Mouse (Mus musculus): ENCODE results near the gene Fdx1. TPM values are rescaled to one million over a fixed set of nuclear protein-coding genes. Genes with fewer than 3 reads are reported as not detected.
A peak's percentile ranks its signal among the peaks of the same experiment; 100 is the strongest.

Gene Fdx1
- total RNA-seq (2021), result 1,000 to 10,000 TPM; 2,132 to 4,124 TPM
- long read RNA-seq, experiment 1, transcript Fdx1-201 (4 exons, 875 nt), result major isoform, 2,101 of 2,363 reads
- long read RNA-seq, experiment 1, transcript Fdx1-202 (4 exons, 2,759 nt), result minor isoform, 13 of 2,363 reads
- long read RNA-seq, experiment 1, partial matches to known transcripts, result 215 of 2,363 reads
- long read RNA-seq, experiment 1, other reads (novel, unspliced or antisense), result 34 of 2,363 reads
- long read RNA-seq, experiment 2, transcript Fdx1-202 (4 exons, 2,759 nt), result minor isoform, 15 of 926 reads
- long read RNA-seq, experiment 2, transcript Fdx1-201 (4 exons, 875 nt), result major isoform, 863 of 926 reads
- long read RNA-seq, experiment 2, partial matches to known transcripts, result 29 of 926 reads
- long read RNA-seq, experiment 2, other reads (novel, unspliced or antisense), result 19 of 926 reads

DNA sequence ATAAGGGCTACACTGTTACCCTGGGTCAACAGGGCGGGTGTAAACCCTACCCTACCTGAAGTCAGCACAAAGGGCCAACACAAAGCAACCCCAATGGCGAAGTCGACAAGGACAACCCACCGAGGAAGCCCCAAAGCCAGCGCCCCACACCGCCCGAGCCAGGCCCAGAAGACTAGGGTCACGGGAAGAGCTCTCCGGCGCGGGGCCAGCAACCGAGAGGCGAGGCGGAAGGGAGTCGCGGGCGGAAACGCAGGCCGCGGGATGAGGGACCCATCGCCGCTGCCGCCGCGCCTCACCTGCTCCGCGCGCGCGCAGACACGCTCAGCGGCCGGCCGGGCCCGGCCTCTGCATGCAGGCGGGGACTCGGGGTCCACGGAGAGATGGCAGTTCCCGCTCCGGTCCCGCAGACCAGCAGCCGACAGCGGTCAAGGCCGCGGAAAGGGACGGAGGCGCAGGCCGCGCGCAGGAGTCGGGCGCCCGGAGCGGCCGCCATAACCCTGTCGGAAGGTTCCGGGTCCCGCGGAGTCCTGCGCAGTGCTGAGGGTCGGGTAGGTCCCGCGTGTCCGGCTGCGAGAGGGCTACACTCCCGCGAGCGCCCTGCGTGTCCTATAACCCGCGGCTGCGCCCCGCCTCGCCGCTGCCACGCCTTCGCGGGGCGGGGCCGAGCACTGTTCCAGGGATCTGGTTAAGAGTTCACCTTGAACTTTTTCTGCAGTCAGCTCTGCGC, at the start of gene Fdx1:
Gene Fdx1, minus strand, starts transcription at position 582 of the 727 bp plus-strand sequence.
- DNase-seq, result peak; percentile 96

- DNase-seq, result no peak
These were observed 49.6 kb upstream of the Fdx1 start for GRCm38 (mm10) chr9:52012781-52013436.

DNA sequence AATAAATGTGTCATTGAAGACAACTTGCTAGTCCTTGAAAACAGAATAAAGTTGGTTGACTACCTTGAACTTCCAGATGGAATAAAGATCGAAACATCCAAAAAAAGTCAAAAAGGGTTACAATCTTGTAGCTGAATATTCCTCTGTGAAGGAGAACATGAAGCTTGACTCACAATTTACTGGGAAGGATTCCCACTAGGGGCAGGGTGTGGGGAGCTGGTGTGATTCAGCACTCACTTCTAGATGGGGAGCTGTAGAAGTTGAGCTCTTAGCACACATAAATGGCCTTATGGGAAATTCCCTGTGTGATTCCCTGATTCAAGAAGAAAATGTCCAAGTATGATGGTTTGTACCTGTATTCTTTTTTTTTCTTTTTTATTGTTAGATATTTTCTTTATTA, 49.0 kb upstream of the Fdx1 start:
- peak in 1 of 2 experiments; percentile 23 for DNase-seq

DNA sequence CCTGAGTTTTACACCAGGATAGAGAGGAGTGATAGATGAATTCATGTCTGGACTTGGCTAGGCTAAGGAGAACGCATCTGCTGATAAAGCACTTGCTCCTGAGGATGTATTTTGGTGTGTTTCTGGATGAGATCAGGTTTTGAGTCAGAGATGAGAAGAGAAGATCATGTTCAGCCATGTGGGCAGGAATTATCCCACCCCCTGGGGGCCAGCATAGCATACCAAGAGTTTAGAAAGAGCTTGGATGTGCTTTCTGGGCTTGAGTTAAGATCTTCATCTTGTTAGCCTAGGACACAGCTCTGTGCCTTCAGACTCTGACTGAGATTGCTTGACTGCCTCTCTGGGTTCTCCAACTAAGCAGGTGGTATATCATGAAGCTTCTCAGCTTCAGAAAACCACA, 45.2 kb upstream of the Fdx1 start:
- DNase-seq, result no peak

DNA sequence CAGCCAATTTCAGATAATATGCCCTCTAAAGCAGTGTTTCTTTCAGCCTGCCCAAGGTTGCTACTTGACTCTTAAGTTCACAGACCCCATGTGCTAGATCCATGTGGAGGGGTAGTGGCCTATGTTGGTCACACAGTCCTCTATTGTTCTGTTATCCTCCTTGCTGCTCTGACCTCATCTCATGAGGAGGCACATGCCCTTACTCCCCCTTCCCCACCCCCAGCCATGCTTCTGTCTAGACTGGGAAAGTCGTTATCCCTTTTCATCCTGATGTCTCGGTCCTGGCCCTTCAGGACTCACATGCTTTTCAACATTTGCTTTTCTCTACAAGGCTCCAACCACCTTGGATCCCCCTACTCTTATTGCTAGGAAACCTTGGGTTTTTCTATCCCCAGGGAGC, 44.0 kb upstream of the Fdx1 start:
- DNase-seq, result no peak

DNA sequence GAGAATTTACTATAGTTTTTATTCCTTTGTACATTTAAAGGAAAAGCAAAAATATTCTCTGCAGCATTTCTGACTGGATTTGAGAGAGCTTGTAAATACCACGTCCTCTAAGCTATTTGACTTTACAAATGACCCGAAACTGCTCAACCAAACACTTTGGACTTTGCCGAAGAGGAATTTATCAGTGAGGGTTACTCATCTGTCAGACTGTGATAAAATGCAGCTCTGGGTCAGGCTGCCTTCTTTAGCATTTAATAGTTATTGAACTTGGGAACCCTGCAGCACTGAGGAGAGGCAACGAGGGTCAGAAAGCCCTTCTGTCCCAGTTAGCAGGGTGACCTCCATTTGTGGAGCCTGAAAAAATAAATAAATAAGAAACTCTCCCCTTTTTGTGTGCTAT, 40.1 kb upstream of the Fdx1 start:
- no peak for DNase-seq

DNA sequence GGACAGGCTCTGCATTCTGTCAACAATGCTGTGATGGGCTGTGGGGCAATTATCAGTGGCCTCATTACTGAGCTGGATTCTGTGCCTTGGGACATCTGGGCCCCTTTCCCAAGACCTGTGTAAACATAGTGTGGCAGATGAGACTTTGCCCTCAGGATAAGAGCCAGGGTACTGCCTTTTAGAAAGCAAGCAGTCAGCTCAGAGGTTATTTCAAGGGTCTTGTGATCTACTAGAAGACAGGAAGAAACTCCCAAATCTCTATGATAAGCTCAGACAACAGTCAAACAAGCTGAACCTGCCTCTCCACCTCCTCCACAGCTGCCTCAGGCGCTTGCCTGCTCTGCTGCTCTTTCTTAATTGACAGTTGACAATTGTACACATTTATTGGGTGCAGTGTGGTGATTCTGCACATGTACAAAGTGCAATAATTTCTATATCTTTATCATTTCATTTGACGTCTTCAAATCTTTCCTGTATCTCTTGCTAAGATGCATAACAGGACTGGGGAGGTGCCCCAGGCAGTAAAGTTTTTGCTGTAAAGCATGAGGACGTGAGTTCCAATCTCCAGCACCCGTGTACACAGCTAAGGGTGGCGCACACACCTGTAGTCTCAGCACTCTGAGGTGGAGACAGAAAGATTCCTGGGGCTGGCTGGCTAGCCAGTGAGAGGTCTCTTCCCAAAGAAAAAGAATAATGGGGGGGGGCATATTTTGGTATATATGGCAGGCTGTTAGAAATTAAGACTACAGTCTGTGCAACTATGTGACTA, 32.2 kb upstream of the Fdx1 start:
- DNase-seq, result no peak

GRCm38 (mm10) chr9:51994636-51995260, 31.4 kb upstream of the Fdx1 start:
- no peak for DNase-seq

GRCm38 (mm10) chr9:51993486-51994275, 30.3 kb upstream of the Fdx1 start:
- DNase-seq, result peak; percentile 33 to 43

GRCm38 (mm10) chr9:51991241-51991876, 28.0 kb upstream of the Fdx1 start:
- no peak for DNase-seq

DNA sequence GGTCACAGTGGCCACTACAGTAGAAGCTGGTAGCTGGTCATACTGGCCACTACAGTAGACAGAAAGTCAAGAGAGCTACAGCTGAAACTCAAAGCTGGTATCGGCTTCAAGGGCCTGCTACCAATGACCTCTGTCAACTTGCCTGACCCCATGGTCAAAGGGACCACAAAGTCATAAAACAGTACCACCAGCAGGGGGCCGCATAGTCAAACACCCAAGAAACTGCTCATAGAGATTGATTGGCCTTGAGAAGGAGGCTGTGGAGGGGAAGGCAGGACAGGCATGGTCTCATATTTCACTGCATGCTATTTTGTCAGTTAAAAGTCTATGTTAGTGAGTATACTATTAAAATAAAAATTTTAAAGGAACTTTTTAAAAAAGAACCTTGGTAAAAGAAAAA, 27.5 kb upstream of the Fdx1 start:
- peak; percentile 67 to 75 for DNase-seq

DNA sequence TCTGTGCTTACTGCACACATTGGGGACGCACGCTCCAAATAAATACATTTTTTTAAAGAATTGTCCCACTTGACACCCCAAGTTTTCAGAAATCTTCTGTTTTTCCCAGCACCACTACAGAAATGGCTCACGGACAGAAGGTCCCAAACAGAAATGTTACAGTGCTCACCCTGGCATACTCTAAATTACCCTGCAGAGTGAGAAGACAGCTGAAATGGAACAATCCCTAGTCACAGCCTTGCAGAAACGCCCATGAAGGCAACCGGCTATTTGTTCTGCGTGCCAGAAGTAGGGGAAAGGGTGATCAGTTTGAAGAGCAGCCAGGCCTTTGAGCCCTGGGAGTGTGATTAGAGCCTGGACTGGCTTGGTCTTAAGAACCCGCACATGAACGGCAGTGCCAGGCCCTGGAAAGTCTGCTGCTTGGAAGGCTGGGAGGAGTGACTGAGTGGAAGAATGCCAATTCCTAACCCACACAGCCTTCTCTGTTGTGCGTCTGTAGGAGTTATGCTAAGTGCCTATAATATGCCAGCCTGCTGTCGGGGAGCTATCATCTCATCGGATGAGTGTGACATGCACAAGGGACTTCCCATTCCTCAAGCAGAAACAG, 22.2 kb upstream of the Fdx1 start:
- DNase-seq, result peak; percentile 31 to 51

DNA sequence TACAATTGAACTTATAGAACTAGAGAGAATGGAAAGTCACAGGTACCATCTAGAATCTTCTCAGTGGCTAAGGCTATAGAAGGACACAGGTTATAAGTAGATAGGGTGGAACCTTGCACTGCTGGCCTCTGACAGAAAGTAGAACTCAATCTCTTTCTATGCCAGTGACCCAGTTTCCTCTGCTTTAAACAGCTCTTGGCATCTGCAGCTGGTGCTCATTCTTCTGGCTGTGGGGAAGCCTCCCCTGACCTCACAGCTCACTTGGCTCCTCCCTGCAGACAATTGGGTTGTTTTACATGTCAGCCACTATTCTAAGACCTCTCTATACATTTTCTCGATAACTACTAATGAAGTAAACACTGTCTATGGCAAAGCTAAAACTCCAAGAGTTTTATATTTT, 17.8 kb upstream of the Fdx1 start:
- peak; percentile 36 to 52 for DNase-seq

DNA sequence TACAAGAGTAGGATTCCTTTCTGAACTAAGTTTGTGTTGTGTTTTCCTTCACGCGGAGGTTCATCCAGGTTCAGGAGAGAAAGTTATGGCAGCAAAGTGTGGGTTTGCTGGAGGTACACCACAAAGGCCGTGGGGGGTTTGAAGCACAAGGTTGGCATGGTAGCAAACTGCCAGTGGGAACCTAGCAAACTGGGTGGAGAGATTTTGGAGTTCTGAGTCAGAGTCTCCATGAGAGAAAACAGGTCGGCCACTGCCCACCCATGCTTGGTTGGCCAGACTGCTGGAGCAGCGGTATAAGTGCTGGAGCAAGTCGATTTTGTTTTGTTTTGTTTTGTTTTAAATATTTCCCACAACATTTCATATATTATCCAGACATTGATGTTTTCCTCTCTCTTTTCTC, 15.9 kb upstream of the Fdx1 start:
- DNase-seq, result no peak

- no peak for DNase-seq
These were observed 15.3 kb upstream of the Fdx1 start for GRCm38 (mm10) chr9:51978545-51979259.

DNA sequence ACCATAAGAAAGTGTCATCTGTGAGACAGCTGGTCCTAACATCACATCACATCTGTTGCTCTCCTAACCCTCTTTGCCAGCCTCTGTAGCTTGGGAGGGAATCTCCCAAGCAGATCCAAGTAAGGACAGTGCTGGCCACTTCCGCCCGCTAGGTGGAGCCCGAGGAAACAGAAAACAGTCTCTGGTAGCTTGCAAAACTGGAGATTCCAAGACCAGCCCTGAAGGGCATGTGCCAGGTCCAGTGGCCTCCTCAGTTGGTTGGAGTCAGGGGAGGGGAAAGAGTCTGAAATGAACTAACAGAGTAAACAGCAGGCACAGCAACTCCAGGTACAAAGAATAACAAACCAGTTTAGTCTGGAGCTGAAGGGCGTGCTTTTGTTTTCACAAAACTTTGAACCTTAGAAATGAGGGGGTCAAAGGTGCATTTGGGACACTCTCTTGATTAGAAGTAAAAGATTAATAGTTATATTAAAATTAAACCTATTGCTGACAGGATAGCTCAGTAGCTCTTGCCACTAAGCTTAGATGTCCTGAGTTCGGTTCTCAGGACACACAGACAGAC, 14.2 kb upstream of the Fdx1 start:
- peak; percentile 91 to 92 for DNase-seq

- no peak for DNase-seq
These were observed 11.5 kb upstream of the Fdx1 start for GRCm38 (mm10) chr9:51974871-51975270.

DNA sequence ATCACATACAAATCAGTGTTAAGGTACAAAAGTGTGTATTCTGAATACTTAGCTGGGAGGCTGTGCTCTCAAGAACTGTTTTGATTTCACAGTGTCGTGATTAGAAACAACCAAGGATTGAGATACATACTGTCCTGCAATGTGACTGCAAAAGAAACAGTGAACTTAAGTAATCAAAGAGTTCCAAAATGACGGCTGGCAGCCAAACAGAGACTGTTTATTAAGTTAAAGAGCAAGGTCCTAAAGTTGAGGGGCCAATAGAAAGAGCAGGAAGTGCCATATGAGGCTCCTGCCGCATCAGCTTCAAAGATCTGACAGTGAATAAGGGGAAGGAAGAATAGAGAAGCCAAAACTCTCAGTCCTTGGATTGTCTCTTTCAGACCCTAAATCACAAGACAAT, 10.5 kb upstream of the Fdx1 start:
- no peak for DNase-seq

- DNase-seq, result no peak
These were observed 3.0 kb upstream of the Fdx1 start for GRCm38 (mm10) chr9:51966373-51966772.

All from adrenal gland, postnatal 36 days (tissue).